24 mouse cellular contexts compared by ENCODE assay signal in the genomic region with DNA sequence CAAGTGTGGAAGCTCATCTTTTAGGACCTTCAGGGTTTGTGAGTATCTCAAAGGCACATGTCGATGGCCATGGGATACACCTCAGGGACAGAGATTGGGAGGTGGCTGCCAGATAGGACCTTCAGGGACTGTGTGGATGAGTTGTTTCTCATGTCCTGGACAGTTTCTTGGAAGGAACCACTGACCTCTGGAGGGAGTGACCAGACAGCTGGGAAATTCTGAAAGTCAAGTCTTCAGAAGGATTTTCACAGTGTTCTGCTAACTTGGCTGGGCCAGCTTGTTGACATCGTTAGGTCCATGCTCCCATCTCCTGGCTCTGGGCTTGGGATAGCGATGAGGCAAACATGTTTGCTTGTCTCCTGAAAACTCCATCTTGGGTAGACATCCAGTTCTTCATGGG. TPM values are rescaled to one million over a fixed set of nuclear protein-coding genes. Genes with fewer than 3 reads are reported as not detected.
DNase-seq lines count a peak whose midpoint lies in the region; ATAC-seq and TF ChIP-seq lines count a peak whose summit lies in the region.
"Had no signal": no experiment of that assay in that cellular context is flagged by ENCODE, and none has a peak within 500 bp of the region (broad histone marks: within the 10 kb centered on the region; RNA-seq: fewer than 3 reads in every experiment).

No protein-coding gene starts in this region.

- no peak for TF ChIP-seq CTCF in heart, adult 2 months (IDR thresholded peaks at IDR 0.05)
- TF ChIP-seq CTCF in thymus, adult 2 months (IDR thresholded peaks at IDR 0.05; ENCODE audit: borderline replicate concordance, control insufficient read depth, extremely low read depth, insufficient read depth, low read length, poor library complexity), result no peak

- 0 out of 2 replicates have a peak, but pooled peaks have one; percentile 23 for TF ChIP-seq EP300 in heart, adult 2 months (IDR thresholded peaks at IDR 0.05; ENCODE audit: insufficient read depth, low read depth, low read length)

- no peaks in the 10 kb centered on the region for H3K27me3 ChIP-seq in heart, adult 2 months (ENCODE audit: control insufficient read depth, insufficient read depth, low read length)
- no peaks in the 10 kb centered on the region for H3K27me3 ChIP-seq in heart, embryonic 11.5 days (ENCODE audit: control insufficient read depth, insufficient read depth, low read length)
- H3K27me3 ChIP-seq in thymus, adult 2 months (ENCODE audit: control insufficient read depth, insufficient read depth, low read length), result no peaks in the 10 kb centered on the region
- H3K27me3 ChIP-seq: embryonic facial prominence, embryonic 13.5 days; forebrain, embryonic 15.5 days; heart, embryonic 15.5 days; hindbrain, embryonic 13.5 days; neural tube, embryonic 15.5 days; stomach, embryonic 15.5 days had no signal

- 79% methylated on average over 3 of the region's 3 CpGs for WGBS in heart, adult 2 months
- WGBS in heart, embryonic 11.5 days (ENCODE audit: insufficient replicate concordance), result 76% methylated on average over 3 of the region's 3 CpGs
- 98% methylated on average over 3 of the region's 3 CpGs for WGBS in thymus, adult 2 months

- peaks cover 2% of the 10 kb centered on the region; the same call in 1 of the 2 replicates for H3K4me1 ChIP-seq in heart, adult 2 months (ENCODE audit: control insufficient read depth, insufficient read depth, low read length)
- peaks cover 2% of the 10 kb centered on the region; the same call in 1 of the 2 replicates for H3K4me1 ChIP-seq in heart, embryonic 11.5 days (ENCODE audit: control insufficient read depth, insufficient read depth, low read length)
- peaks cover 9% of the 10 kb centered on the region for H3K4me1 ChIP-seq in thymus, adult 2 months (replicated peaks; ENCODE audit: control insufficient read depth, insufficient read depth, low read length)

- H3K9ac ChIP-seq in heart, adult 2 months (ENCODE audit: low read depth, low read length), result no peak overlapping the region
- H3K9ac ChIP-seq in heart, embryonic 11.5 days (ENCODE audit: low read depth, low read length), result no peak overlapping the region
- H3K9ac ChIP-seq: embryonic facial prominence, embryonic 13.5 days; forebrain, embryonic 15.5 days; heart, embryonic 15.5 days; hindbrain, embryonic 13.5 days; lung, embryonic 14.5 days; neural tube, embryonic 15.5 days; stomach, embryonic 15.5 days had no signal

- no peak for TF ChIP-seq POLR2A in heart, adult 2 months (IDR thresholded peaks at IDR 0.05; ENCODE audit: insufficient read depth, low read depth, low read length)
- no peak for TF ChIP-seq POLR2A in thymus, adult 2 months (IDR thresholded peaks at IDR 0.05; ENCODE audit: control insufficient read depth, extremely low read depth, insufficient read depth, low read length, poor library complexity)

- H3K4me3 ChIP-seq in heart, adult 2 months, result no peak overlapping the region
- no peak overlapping the region for H3K4me3 ChIP-seq in heart, embryonic 11.5 days (ENCODE audit: low read depth, low read length)
- H3K4me3 ChIP-seq in thymus, adult 2 months (ENCODE audit: control insufficient read depth, insufficient read depth, low read length), result no peak overlapping the region
- H3K4me3 ChIP-seq: embryonic facial prominence, embryonic 13.5 days; forebrain, embryonic 15.5 days; heart, embryonic 15.5 days; hindbrain, embryonic 13.5 days; neural tube, embryonic 15.5 days; stomach, embryonic 15.5 days had no signal

- H3K4me2 ChIP-seq in heart, embryonic 11.5 days, result no peak overlapping the region
- H3K4me2 ChIP-seq: embryonic facial prominence, embryonic 13.5 days; forebrain, embryonic 15.5 days; heart, embryonic 15.5 days; hindbrain, embryonic 13.5 days; lung, embryonic 14.5 days; neural tube, embryonic 15.5 days; stomach, embryonic 15.5 days had no signal

- H3K9me3 ChIP-seq in heart, embryonic 11.5 days (replicated peaks; ENCODE audit: control insufficient read depth, low read length), result 0 out of 2 replicates have a peak, but pooled peaks cover 2% of the 10 kb centered on the region
- H3K9me3 ChIP-seq: embryonic facial prominence, embryonic 13.5 days; forebrain, embryonic 15.5 days; heart, embryonic 15.5 days; hindbrain, embryonic 13.5 days; neural tube, embryonic 15.5 days; stomach, embryonic 15.5 days had no signal

- no peaks in the 10 kb centered on the region for H3K79me2 ChIP-seq in heart, adult 2 months (replicated peaks; ENCODE audit: control insufficient read depth, insufficient read depth, low read length)

- intact Hi-C loops in heart, adult 2 months (cut with DNase I), result no loop called here
- intact Hi-C loops in heart, postnatal 25 days (cut with DNase I), result no loop called here

- DNase-seq in heart, adult 2 months, result peak; percentile 53 to 72
- DNase-seq in gastrocnemius, postnatal 25 days, result peak; percentile 68
- DNase-seq in heart, postnatal 25 days (ENCODE audit: low spot score), result peak; percentile 48
- peak; percentile 70 for DNase-seq in lung, postnatal 25 days (ENCODE audit: low spot score)
- DNase-seq in thymus, adult 2 months, result no peak
- DNase-seq in thymus, postnatal 0 days (ENCODE audit: low spot score), result no peak
- DNase-seq: adrenal gland, adult 2 months; cerebellum, adult 9-10 months; kidney, adult 2 months; kidney, postnatal 25 days; left cerebral cortex, postnatal 4 days; liver; lung, embryonic 14.5 days; thymus, adult 18-20 months had no signal

- no peaks in the 10 kb centered on the region for H3K36me3 ChIP-seq in heart, adult 2 months (ENCODE audit: control insufficient read depth, insufficient read depth, low read length)
- H3K36me3 ChIP-seq in heart, embryonic 11.5 days (ENCODE audit: control insufficient read depth, insufficient read depth, low read length), result no peaks in the 10 kb centered on the region
- H3K36me3 ChIP-seq in thymus, adult 2 months (ENCODE audit: control insufficient read depth, insufficient read depth, low read length), result no peaks in the 10 kb centered on the region
- H3K36me3 ChIP-seq: embryonic facial prominence, embryonic 13.5 days; forebrain, embryonic 15.5 days; heart, embryonic 15.5 days; hindbrain, embryonic 13.5 days; neural tube, embryonic 15.5 days; stomach, embryonic 15.5 days had no signal

- ATAC-seq in heart, embryonic 11.5 days (replicated peaks; ENCODE audit: insufficient number of reproducible peaks, low FRiP score, low TSS enrichment), result no peak
- ATAC-seq: forebrain, embryonic 15.5 days; inflammation-experienced regulatory T-cells, adult 6 months; midbrain, embryonic 16.5 days had no signal

- H3K27ac ChIP-seq in heart, adult 2 months, result peak overlapping the region; percentile 5; the same call in 1 of the 2 replicates
- H3K27ac ChIP-seq in heart, embryonic 11.5 days (ENCODE audit: low read depth, low read length), result no peak overlapping the region
- H3K27ac ChIP-seq in thymus, adult 2 months (ENCODE audit: control insufficient read depth, insufficient read depth, low read length), result no peak overlapping the region
- H3K27ac ChIP-seq: embryonic facial prominence, embryonic 13.5 days; forebrain, embryonic 15.5 days; heart, embryonic 15.5 days; hindbrain, embryonic 13.5 days; neural tube, embryonic 15.5 days; stomach, embryonic 15.5 days had no signal

RNA-seq across cellular contexts. Expression of a gene that starts 4.1 kb away (rescaled TPM):
- total RNA-seq in heart, adult 2 months (2021), result 1 to 10 TPM; 5.0 to 5.2 TPM
- polyA plus RNA-seq in heart, adult 2 months (2012; rRNA removed), result 4.3 and 7.4 TPM in 2 replicates
- 8.0 and 9.2 TPM in 2 replicates for polyA plus RNA-seq in heart, embryonic 11.5 days (2014; fragmentation: Nextera tagmentation; extraction: Ambion mirVana)
- 1 to 10 TPM; 1.8 to 2.3 TPM for total RNA-seq in gastrocnemius, postnatal 25 days (2021)
- 1 to 10 TPM; 4.1 to 4.4 TPM for total RNA-seq in heart, postnatal 25 days (2021)
- 9.0 and 9.2 TPM in 2 replicates for polyA plus RNA-seq in thymus, adult 2 months (2012; rRNA removed)
- polyA plus RNA-seq in thymus, postnatal 0 days (2015; fragmentation: Nextera tagmentation; extraction: Ambion mirVana), result 2.3 and 3.5 TPM in 2 replicates
- polyA plus RNA-seq: inflammation-experienced regulatory T-cells, adult 6 months had no signal

RNA-seq across cellular contexts. Expression of a gene that starts 24.2 kb away (rescaled TPM):
- total RNA-seq in heart, adult 2 months (2021), result 10 to 100 TPM; 19.9 to 72.0 TPM
- polyA plus RNA-seq in heart, adult 2 months (2012; rRNA removed), result 9.7 and 19.2 TPM in 2 replicates
- not detected in 2 replicates for polyA plus RNA-seq in heart, embryonic 11.5 days (2014; fragmentation: Nextera tagmentation; extraction: Ambion mirVana)
- total RNA-seq in gastrocnemius, postnatal 25 days (2021), result 1 to 10 TPM; 4.3 to 5.7 TPM
- 10 to 100 TPM in 1 of 2 experiments, 1 to 10 TPM in 1; 9.5 to 10.2 TPM for total RNA-seq in heart, postnatal 25 days (2021)
- 3.3 and 20.8 TPM in 2 replicates for polyA plus RNA-seq in thymus, adult 2 months (2012; rRNA removed)
- 2.1 and 3.0 TPM in 2 replicates for polyA plus RNA-seq in thymus, postnatal 0 days (2015; fragmentation: Nextera tagmentation; extraction: Ambion mirVana)
- total RNA-seq: left cerebral cortex, postnatal 4 days had no signal
- polyA plus RNA-seq: C2C12; forebrain, embryonic 15.5 days; heart, embryonic 15.5 days; hindbrain, embryonic 13.5 days; inflammation-experienced regulatory T-cells, adult 6 months; midbrain, embryonic 16.5 days; neural tube, embryonic 15.5 days had no signal

Comparison
In these comparisons a context has a peak if more than half of its experiments do, and no peak if none do; other contexts are left out.
1. DNase-seq: peak in heart, adult 2 months (2 of 2), gastrocnemius, postnatal 25 days (single experiment), heart, postnatal 25 days (single experiment) and lung, postnatal 25 days (single experiment); none in thymus, adult 2 months (single experiment) and thymus, postnatal 0 days (single experiment).